Mouse (Mus musculus): Measurements from ENCODE around the gene Tlk1.

GRCm38 (mm10) chr2:70808681-70809080 is 16.8 kb downstream of the Tlk1 start:
- TF ChIP-seq CTCF (IDR thresholded peaks at IDR 0.05; ENCODE audit: borderline replicate concordance, insufficient read depth, low read depth, low read length) = no peak
- no peak for TF ChIP-seq POLR2A (IDR thresholded peaks at IDR 0.05; ENCODE audit: borderline replicate concordance, insufficient read depth, low read length)

All from cerebellum, adult 2 months (tissue).